Mouse (Mus musculus) neutrophil, adult 5-6 weeks (primary cell): ENCODE results near the gene Vmn2r105. TPM values are rescaled to one million over a fixed set of nuclear protein-coding genes. Genes with fewer than 3 reads are reported as not detected.

Source experiments
- ATAC-seq: fragments of 151-379, 151-347 bp; 2 replicates; pipeline ENCODE4 v1.8.0; 2017; ENCODE audit warnings: mild to moderate bottlenecking, moderate TSS enrichment; ENCODE audit not compliant: insufficient number of reproducible peaks, poor library complexity, low FRiP score, severe bottlenecking; ENCODE audit errors: extremely low read depth
- total RNA-seq: library from RNA; stranded (forward); fragments of 200-1000 nt; gene quantifications from 2 replicates; pipeline ENCODE4 v1.2.3, GENCODE M21; 2017

Gene Vmn2r105
- 0.12 TPM in 1 of 2 replicates, not detected in the other for total RNA-seq

- no peak for ATAC-seq
These were observed at the start of gene Vmn2r105 for GRCm38 (mm10) chr17:20234952-20235351. Gene Vmn2r105, minus strand, starts transcription at chr17:20235052.

GRCm38 (mm10) chr17:20255522-20255921, 20.7 kb upstream of the Vmn2r105 start:
- no peak for ATAC-seq

- ATAC-seq, result no peak
These were observed 51.9 kb downstream of the Vmn2r105 start, which contains the start of gene Fpr-rs6 for GRCm38 (mm10) chr17:20182997-20183396. Gene Fpr-rs6, minus strand, starts transcription at chr17:20183097.

Other genes starting within 250 kb of the Vmn2r105 start
- gene Vmn2r104, start 186.7 kb downstream of the Vmn2r105 start, total RNA-seq, result not detected in 2 replicates
- gene Fpr-rs7, start 120.8 kb downstream of the Vmn2r105 start, total RNA-seq, result not detected in 2 replicates
- gene Fpr-rs6, start 52.0 kb downstream of the Vmn2r105 start, total RNA-seq, result not detected in 2 replicates
- gene Vmn2r106, start 50.5 kb upstream of the Vmn2r105 start, total RNA-seq, result not detected in 2 replicates
- gene Vmn2r107, start 110.2 kb upstream of the Vmn2r105 start, total RNA-seq, result not detected in 2 replicates
- gene Vmn1r224, start 179.1 kb upstream of the Vmn2r105 start, total RNA-seq, result 0.12 TPM in 2 replicates
- gene Vmn2r108, start 246.3 kb upstream of the Vmn2r105 start, total RNA-seq, result not detected in 2 replicates